Mouse (Mus musculus) liver, embryonic 11.5 days (tissue): Measurements from ENCODE around the gene Mylpf. TPM values are rescaled to one million over a fixed set of nuclear protein-coding genes. Genes with fewer than 3 reads are reported as not detected.

Experiments
- ATAC-seq: fragments of 200-750 bp; cut with Nextera tagmentation; replicated peaks from 2 replicates; pipeline ENCODE4 v1.8.0; 2017; ENCODE audit warnings: moderate number of reproducible peaks, mild to moderate bottlenecking, moderate TSS enrichment, moderate library complexity; ENCODE audit not compliant: low FRiP score
- DNase-seq: peaks from one replicate; pipeline ENCODE4 v3.0.0-alpha.2; 2017; ENCODE audit warnings: low spot score
- H3K27ac ChIP-seq: fragments of 300-500 bp; sonication (generic); 2 replicates; pipeline ENCODE4 v1.5.1; 2014; ENCODE audit warnings: mild to moderate bottlenecking, low read depth, low read length, control low read depth
- H3K27me3 ChIP-seq: fragments of 300-500 bp; sonication (generic); replicated peaks from 2 replicates; pipeline ENCODE4 v1.6.1; 2014; ENCODE audit warnings: low read length, mixed read lengths; ENCODE audit not compliant: control insufficient read depth, insufficient read depth
- H3K36me3 ChIP-seq: fragments of 300-500 bp; sonication (generic); 2 replicates; pipeline ENCODE4 v1.6.1; 2014; ENCODE audit warnings: mild to moderate bottlenecking, low read length, moderate library complexity, mixed read lengths; ENCODE audit not compliant: control insufficient read depth, insufficient read depth
- H3K4me1 ChIP-seq: fragments of 300-500 bp; sonication (generic); replicated peaks from 2 replicates; pipeline ENCODE4 v1.6.1; 2014; ENCODE audit warnings: low read length, mixed read lengths; ENCODE audit not compliant: control insufficient read depth, insufficient read depth
- H3K4me2 ChIP-seq: fragments of 300-500 bp; sonication (generic); 2 replicates; pipeline ENCODE4 v1.6.1; 2014; ENCODE audit warnings: mild to moderate bottlenecking, control low read depth, moderate library complexity
- H3K4me3 ChIP-seq: fragments of 300-500 bp; sonication (generic); 2 replicates; pipeline ENCODE4 v1.5.1; 2014; ENCODE audit warnings: low read depth, low read length, control low read depth
- H3K9ac ChIP-seq: fragments of 300-500 bp; sonication (generic); 2 replicates; pipeline ENCODE4 v1.6.1; 2014; ENCODE audit warnings: low read depth, low read length, control low read depth
- H3K9me3 ChIP-seq: fragments of 300-500 bp; sonication (generic); 2 replicates; pipeline ENCODE4 v1.6.1; 2016; ENCODE audit warnings: low read length, inconsistent platforms, mixed read lengths; ENCODE audit not compliant: control insufficient read depth
- WGBS: fragments of 180-500 bp; shearing (Covaris S2); extraction: QIAGEN DNeasy Blood & Tissue Kit; methylation state at CpG from one replicate; pipeline ENCODE4 v1.1.7; 2014; 5-methylcytosine and 5-hydroxymethylcytosine counted together
- polyA plus RNA-seq: library from polyadenylated mRNA; unstranded; fragments of >200 nt; fragmentation: Nextera tagmentation; extraction: Ambion mirVana; gene quantifications from 2 replicates; pipeline ENCODE4 v1.2.1, GENCODE M21; 2014

Gene Mylpf
- polyA plus RNA-seq, 1 experiment from 2014 or later = 31.5 TPM

- WGBS = 73% methylated on average over 6 of the region's 6 CpGs
- Histone ChIP-seq H3K4me1 (peaks cover 35% of the 10 kb centered on the region), H3K4me3 (0 out of 2 replicates have a peak overlapping the region, but pooled peaks have one; percentile 5), H3K9me3 (no peaks in the 10 kb centered on the region), H3K27me3 (no peaks in the 10 kb centered on the region; the same call in 1 of the 2 replicates), H3K36me3 (no peaks in the 10 kb centered on the region), H3K9ac (peak overlapping the region; percentile 49; the same call in 1 of the 2 replicates), H3K27ac (peak overlapping the region; percentile 73), H3K4me2 (peak overlapping the region; percentile 53)
- ATAC-seq = no peak
- no peak for DNase-seq
Observed at GRCm38 (mm10) chr7:127217475-127217874, 8.8 kb downstream of the Mylpf start.

GRCm38 (mm10) chr7:127217901-127218642 is 9.4 kb downstream of the Mylpf start:
- Histone ChIP-seq H3K27me3 (no peaks in the 10 kb centered on the region; the same call in 1 of the 2 replicates), H3K9ac (peak overlapping the region; percentile 49), H3K4me2 (peak overlapping the region; percentile 53), H3K4me3 (peak overlapping the region; percentile 5; the same call in 1 of the 2 replicates), H3K9me3 (no peaks in the 10 kb centered on the region), H3K36me3 (no peaks in the 10 kb centered on the region), H3K4me1 (peaks cover 35% of the 10 kb centered on the region), H3K27ac (peak overlapping the region; percentile 73)
- no peak for DNase-seq
- 0 out of 2 replicates have a peak, but pooled peaks have one; percentile 3 for ATAC-seq
- 51% methylated on average over 10 of the region's 10 CpGs for WGBS

GRCm38 (mm10) chr7:127218670-127219069 is 10.0 kb downstream of the Mylpf start:
- Histone ChIP-seq H3K9ac (peak overlapping the region; percentile 49; the same call in 1 of the 2 replicates), H3K4me3 (no peak overlapping the region), H3K27ac (peak overlapping the region; percentile 73), H3K4me1 (peaks cover 35% of the 10 kb centered on the region), H3K36me3 (no peaks in the 10 kb centered on the region), H3K4me2 (peak overlapping the region; percentile 53; the same call in 1 of the 2 replicates), H3K27me3 (no peaks in the 10 kb centered on the region; the same call in 1 of the 2 replicates), H3K9me3 (no peaks in the 10 kb centered on the region)
- WGBS = 48% methylated on average over 4 of the region's 4 CpGs
- ATAC-seq (peak; percentile 42), DNase-seq (no peak)

- no peak overlapping the region for H3K9ac ChIP-seq
- H3K4me1 ChIP-seq = peaks cover 34% of the 10 kb centered on the region
- H3K9me3 ChIP-seq = no peaks in the 10 kb centered on the region
- 68% methylated on average over 6 of the region's 6 CpGs for WGBS
- H3K27ac ChIP-seq = no peak overlapping the region
- no peak overlapping the region for H3K4me3 ChIP-seq
- no peak for ATAC-seq
- DNase-seq = no peak
- no peak overlapping the region for H3K4me2 ChIP-seq
- H3K27me3 ChIP-seq = no peaks in the 10 kb centered on the region
- no peaks in the 10 kb centered on the region for H3K36me3 ChIP-seq
Observed at GRCm38 (mm10) chr7:127220440-127220839, 11.8 kb downstream of the Mylpf start.

GRCm38 (mm10) chr7:127223106-127223505 is 14.4 kb downstream of the Mylpf start:
- Histone ChIP-seq H3K27ac (no peak overlapping the region), H3K9me3 (no peaks in the 10 kb centered on the region), H3K4me3 (no peak overlapping the region), H3K27me3 (no peaks in the 10 kb centered on the region), H3K4me1 (peaks cover 33% of the 10 kb centered on the region), H3K36me3 (no peaks in the 10 kb centered on the region), H3K9ac (no peak overlapping the region), H3K4me2 (no peak overlapping the region)
- WGBS = 91% methylated on average over 3 of the region's 3 CpGs
- DNase-seq (no peak), ATAC-seq (no peak)

GRCm38 (mm10) chr7:127223515-127224478 is 15.1 kb downstream of the Mylpf start:
- Histone ChIP-seq H3K36me3 (no peaks in the 10 kb centered on the region), H3K9me3 (no peaks in the 10 kb centered on the region), H3K4me2 (no peak overlapping the region), H3K9ac (no peak overlapping the region), H3K4me1 (peaks cover 27% of the 10 kb centered on the region), H3K4me3 (no peak overlapping the region), H3K27ac (no peak overlapping the region), H3K27me3 (no peaks in the 10 kb centered on the region)
- ATAC-seq (no peak; the same call in 1 of the 2 replicates), DNase-seq (no peak)
- WGBS = 73% methylated on average over 6 of the region's 6 CpGs

GRCm38 (mm10) chr7:127224616-127225015 is 15.9 kb downstream of the Mylpf start:
- H3K9ac ChIP-seq = no peak overlapping the region
- no peaks in the 10 kb centered on the region for H3K27me3 ChIP-seq
- DNase-seq (no peak), ATAC-seq (no peak)
- peaks cover 5% of the 10 kb centered on the region; the same call in 1 of the 2 replicates for H3K36me3 ChIP-seq
- no peak overlapping the region for H3K27ac ChIP-seq
- H3K4me2 ChIP-seq = no peak overlapping the region
- WGBS = 88% methylated on average over 6 of the region's 6 CpGs
- peaks cover 22% of the 10 kb centered on the region for H3K4me1 ChIP-seq
- no peak overlapping the region for H3K4me3 ChIP-seq
- no peaks in the 10 kb centered on the region for H3K9me3 ChIP-seq

GRCm38 (mm10) chr7:127225147-127225995 is 16.7 kb downstream of the Mylpf start:
- DNase-seq (no peak), ATAC-seq (peak; percentile 88)
- H3K4me1 ChIP-seq = peaks cover 22% of the 10 kb centered on the region

More at GRCm38 (mm10) chr7:127225147-127225995, 16.7 kb downstream of the Mylpf start:
- Histone ChIP-seq H3K9ac (peak overlapping the region; percentile 49; the same call in 1 of the 2 replicates), H3K4me3 (no peak overlapping the region), H3K4me2 (peak overlapping the region; percentile 50), H3K27me3 (no peaks in the 10 kb centered on the region), H3K27ac (peak overlapping the region; percentile 79), H3K9me3 (no peaks in the 10 kb centered on the region), H3K36me3 (peaks cover 5% of the 10 kb centered on the region; the same call in 1 of the 2 replicates)
- WGBS = 67% methylated on average over 11 of the region's 11 CpGs
